Mouse (Mus musculus) spleen, adult 12 weeks (tissue): Measurements from ENCODE around the gene Adamtsl1.

ENCODE experiments used
- DNase-seq: peaks from one replicate; pipeline ENCODE4 v3.0.0; 2022; ENCODE audit warnings: low spot score

Adamtsl1 gene

GRCm38 (mm10) chr4:86201766-86202165 lies 687.8 kb downstream of the Adamtsl1 start:
- no peak for DNase-seq

- no peak for DNase-seq
Measured at GRCm38 (mm10) chr4:86203288-86203687, 689.3 kb downstream of the Adamtsl1 start.

GRCm38 (mm10) chr4:86224875-86225274 lies 710.9 kb downstream of the Adamtsl1 start:
- no peak for DNase-seq

- DNase-seq: no peak
Measured at GRCm38 (mm10) chr4:86227096-86227495, 713.1 kb downstream of the Adamtsl1 start.

- DNase-seq: no peak
Measured at GRCm38 (mm10) chr4:86233197-86233596, 719.2 kb downstream of the Adamtsl1 start.

- no peak for DNase-seq
Measured at GRCm38 (mm10) chr4:86241854-86242424, 728.0 kb downstream of the Adamtsl1 start.

- no peak for DNase-seq
Measured at GRCm38 (mm10) chr4:86270085-86270484, 756.1 kb downstream of the Adamtsl1 start.

GRCm38 (mm10) chr4:86273703-86274355 lies 759.9 kb downstream of the Adamtsl1 start:
- DNase-seq: no peak

- no peak for DNase-seq
Measured at GRCm38 (mm10) chr4:86274663-86275062, 760.7 kb downstream of the Adamtsl1 start.

- no peak for DNase-seq
Measured at GRCm38 (mm10) chr4:86276021-86276813, 762.2 kb downstream of the Adamtsl1 start.

GRCm38 (mm10) chr4:86278546-86278945 lies 764.6 kb downstream of the Adamtsl1 start:
- DNase-seq: no peak

GRCm38 (mm10) chr4:86286572-86286971 lies 772.6 kb downstream of the Adamtsl1 start:
- DNase-seq: no peak

GRCm38 (mm10) chr4:86288264-86288663 lies 774.3 kb downstream of the Adamtsl1 start:
- DNase-seq: no peak

- no peak for DNase-seq
Measured at GRCm38 (mm10) chr4:86289511-86290273, 775.7 kb downstream of the Adamtsl1 start.

GRCm38 (mm10) chr4:86294828-86295251 lies 780.9 kb downstream of the Adamtsl1 start:
- no peak for DNase-seq

GRCm38 (mm10) chr4:86301469-86301868 lies 787.5 kb downstream of the Adamtsl1 start:
- DNase-seq: no peak

- no peak for DNase-seq
Measured at GRCm38 (mm10) chr4:86302095-86302494, 788.1 kb downstream of the Adamtsl1 start.

GRCm38 (mm10) chr4:86306753-86307152 lies 792.8 kb downstream of the Adamtsl1 start:
- DNase-seq: no peak

- DNase-seq: no peak
Measured at GRCm38 (mm10) chr4:86309178-86309577, 795.2 kb downstream of the Adamtsl1 start.

- DNase-seq: no peak
Measured at GRCm38 (mm10) chr4:86310806-86311730, 797.1 kb downstream of the Adamtsl1 start.

GRCm38 (mm10) chr4:86312366-86312765 lies 798.4 kb downstream of the Adamtsl1 start:
- DNase-seq: no peak
